Mouse (Mus musculus): Measurements from ENCODE around the gene Prph2. TPM values are rescaled to one million over a fixed set of nuclear protein-coding genes. Genes with fewer than 3 reads are reported as not detected.

Prph2 gene
- polyA plus RNA-seq, 1 experiment from 2014 or later: not detected

DNA sequence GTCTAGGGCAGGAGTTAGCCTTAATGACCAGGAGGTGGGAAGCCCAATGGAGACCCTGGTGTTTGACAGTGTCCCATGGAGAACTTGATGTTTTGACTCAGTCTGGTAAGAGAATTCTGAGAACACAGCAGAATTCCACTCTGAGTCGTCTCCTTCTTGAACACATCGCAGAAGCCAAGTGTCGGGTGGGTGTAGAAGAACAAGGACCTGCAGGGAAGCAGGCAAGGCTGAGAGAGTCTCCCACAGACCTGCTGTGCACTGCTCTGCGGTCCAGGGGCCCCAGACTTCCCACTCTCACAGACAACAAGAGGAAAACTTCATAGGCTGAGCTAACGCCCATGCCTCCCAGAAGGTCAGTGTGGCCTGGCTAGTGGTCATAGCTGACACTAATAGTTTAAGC, 17.5 kb downstream of the Prph2 start:
- H3K4me2 ChIP-seq (ENCODE audit: low read depth, low read length): no peak overlapping the region
- DNase-seq (ENCODE audit: low spot score) (no peak), ATAC-seq (replicated peaks; ENCODE audit: insufficient number of reproducible peaks, low FRiP score, low TSS enrichment, low read depth) (no peak)
- peaks cover 7% of the 10 kb centered on the region for H3K36me3 ChIP-seq (replicated peaks; ENCODE audit: control insufficient read depth, insufficient read depth, low read depth, low read length)
- H3K4me1 ChIP-seq (ENCODE audit: control insufficient read depth, insufficient read depth, low read length): no peaks in the 10 kb centered on the region
- H3K4me3 ChIP-seq (ENCODE audit: low read depth, low read length): no peak overlapping the region
- no peak overlapping the region for H3K27ac ChIP-seq (replicated peaks; ENCODE audit: low read depth, low read length)
- H3K27me3 ChIP-seq (ENCODE audit: control insufficient read depth, insufficient read depth, low read length): no peaks in the 10 kb centered on the region
- H3K9ac ChIP-seq (replicated peaks; ENCODE audit: low read length): no peak overlapping the region
- H3K9me3 ChIP-seq (replicated peaks; ENCODE audit: control insufficient read depth, low read length): no peaks in the 10 kb centered on the region
- 95% methylated on average over 5 of the region's 5 CpGs for WGBS

DNA sequence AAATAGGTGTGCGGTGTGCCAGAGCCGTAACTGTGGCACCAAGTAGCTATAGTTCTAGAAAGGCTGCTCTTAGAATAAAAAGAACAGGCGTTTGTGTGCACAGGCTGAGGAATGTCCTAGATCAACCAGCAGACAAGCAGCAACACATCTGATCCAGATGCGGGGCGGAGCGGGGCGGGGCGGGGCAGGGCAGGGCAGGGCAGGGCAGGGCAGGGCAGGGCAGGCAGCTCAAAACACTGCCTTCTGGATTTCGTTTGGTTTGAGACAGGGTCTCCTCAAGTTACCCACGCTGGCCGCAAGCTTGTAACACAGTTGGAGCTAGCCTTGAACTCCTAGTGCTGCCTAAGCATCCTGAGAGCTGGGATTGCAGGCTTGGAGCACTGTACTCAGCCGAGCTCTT, 19.0 kb downstream of the Prph2 start:
- H3K4me1 ChIP-seq (ENCODE audit: control insufficient read depth, insufficient read depth, low read length): no peaks in the 10 kb centered on the region
- H3K9ac ChIP-seq (replicated peaks; ENCODE audit: low read length): no peak overlapping the region
- H3K4me2 ChIP-seq (ENCODE audit: low read depth, low read length): no peak overlapping the region
- no peaks in the 10 kb centered on the region for H3K27me3 ChIP-seq (ENCODE audit: control insufficient read depth, insufficient read depth, low read length)
- WGBS: 63% methylated on average over 12 of the region's 12 CpGs
- DNase-seq (ENCODE audit: low spot score) (no peak), ATAC-seq (replicated peaks; ENCODE audit: insufficient number of reproducible peaks, low FRiP score, low TSS enrichment, low read depth) (no peak)
- H3K9me3 ChIP-seq (replicated peaks; ENCODE audit: control insufficient read depth, low read length): no peaks in the 10 kb centered on the region
- no peak overlapping the region for H3K4me3 ChIP-seq (ENCODE audit: low read depth, low read length)
- peaks cover 14% of the 10 kb centered on the region for H3K36me3 ChIP-seq (replicated peaks; ENCODE audit: control insufficient read depth, insufficient read depth, low read depth, low read length)
- no peak overlapping the region for H3K27ac ChIP-seq (replicated peaks; ENCODE audit: low read depth, low read length)

DNA sequence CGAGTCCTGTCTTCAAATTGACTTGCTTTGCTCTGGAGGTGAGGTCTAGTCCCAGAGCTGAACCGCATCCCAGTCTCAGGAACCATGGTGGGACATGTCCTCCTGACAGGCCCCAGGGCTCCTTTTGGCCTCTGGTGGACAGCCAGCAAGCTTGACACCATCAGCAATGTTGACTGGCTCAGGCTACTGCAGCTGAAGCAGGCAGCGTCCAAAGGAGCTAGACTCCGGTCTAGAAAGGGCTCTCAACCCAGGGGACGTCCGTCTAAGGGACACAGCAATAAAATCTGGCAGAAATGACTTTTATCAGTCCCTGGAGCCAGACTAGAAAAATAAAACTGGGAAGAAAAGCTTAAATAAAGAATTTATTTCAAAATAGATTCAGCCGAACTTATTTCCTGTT, 19.6 kb downstream of the Prph2 start:
- Histone ChIP-seq H3K4me1 (ENCODE audit: control insufficient read depth, insufficient read depth, low read length) (no peaks in the 10 kb centered on the region), H3K4me2 (ENCODE audit: low read depth, low read length) (no peak overlapping the region), H3K36me3 (replicated peaks; ENCODE audit: control insufficient read depth, insufficient read depth, low read depth, low read length) (peaks cover 16% of the 10 kb centered on the region), H3K4me3 (ENCODE audit: low read depth, low read length) (no peak overlapping the region), H3K9me3 (replicated peaks; ENCODE audit: control insufficient read depth, low read length) (no peaks in the 10 kb centered on the region), H3K27me3 (ENCODE audit: control insufficient read depth, insufficient read depth, low read length) (no peaks in the 10 kb centered on the region), H3K9ac (replicated peaks; ENCODE audit: low read length) (no peak overlapping the region), H3K27ac (replicated peaks; ENCODE audit: low read depth, low read length) (no peak overlapping the region)
- WGBS: 91% methylated on average over 7 of the region's 7 CpGs
- no peak for DNase-seq (ENCODE audit: low spot score)
- ATAC-seq (replicated peaks; ENCODE audit: insufficient number of reproducible peaks, low FRiP score, low TSS enrichment, low read depth): no peak

DNA sequence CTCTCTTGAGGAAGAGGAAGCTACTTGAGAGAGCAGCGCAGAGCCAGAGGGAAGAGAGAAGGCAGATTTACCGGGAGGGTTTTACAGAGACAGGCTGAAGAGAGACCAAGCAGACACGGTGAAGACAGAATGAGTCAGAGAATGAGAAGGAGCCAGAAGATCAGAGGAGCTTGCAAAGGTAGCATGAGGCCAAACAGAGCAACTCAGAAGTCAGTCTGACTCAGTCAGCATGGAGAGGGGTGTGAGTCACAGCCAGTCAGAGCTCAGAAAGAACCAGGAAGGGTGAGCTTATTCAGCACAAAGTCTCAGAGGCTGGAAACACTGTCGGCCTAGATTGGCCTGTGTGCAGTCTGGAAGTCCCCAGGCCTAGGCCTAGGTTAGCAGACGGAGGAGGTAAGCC, 22.7 kb downstream of the Prph2 start:
- H3K27ac ChIP-seq (replicated peaks; ENCODE audit: low read depth, low read length): no peak overlapping the region
- no peak for DNase-seq (ENCODE audit: low spot score)
- no peak for ATAC-seq (replicated peaks; ENCODE audit: insufficient number of reproducible peaks, low FRiP score, low TSS enrichment, low read depth)
- no peak overlapping the region for H3K4me2 ChIP-seq (ENCODE audit: low read depth, low read length)
- H3K9me3 ChIP-seq (replicated peaks; ENCODE audit: control insufficient read depth, low read length): no peaks in the 10 kb centered on the region
- H3K36me3 ChIP-seq (replicated peaks; ENCODE audit: control insufficient read depth, insufficient read depth, low read depth, low read length): peaks cover 19% of the 10 kb centered on the region
- no peak overlapping the region for H3K4me3 ChIP-seq (ENCODE audit: low read depth, low read length)
- no peak overlapping the region for H3K9ac ChIP-seq (replicated peaks; ENCODE audit: low read length)
- WGBS: 91% methylated on average over 5 of the region's 5 CpGs
- no peaks in the 10 kb centered on the region for H3K27me3 ChIP-seq (ENCODE audit: control insufficient read depth, insufficient read depth, low read length)
- no peaks in the 10 kb centered on the region for H3K4me1 ChIP-seq (ENCODE audit: control insufficient read depth, insufficient read depth, low read length)

DNA sequence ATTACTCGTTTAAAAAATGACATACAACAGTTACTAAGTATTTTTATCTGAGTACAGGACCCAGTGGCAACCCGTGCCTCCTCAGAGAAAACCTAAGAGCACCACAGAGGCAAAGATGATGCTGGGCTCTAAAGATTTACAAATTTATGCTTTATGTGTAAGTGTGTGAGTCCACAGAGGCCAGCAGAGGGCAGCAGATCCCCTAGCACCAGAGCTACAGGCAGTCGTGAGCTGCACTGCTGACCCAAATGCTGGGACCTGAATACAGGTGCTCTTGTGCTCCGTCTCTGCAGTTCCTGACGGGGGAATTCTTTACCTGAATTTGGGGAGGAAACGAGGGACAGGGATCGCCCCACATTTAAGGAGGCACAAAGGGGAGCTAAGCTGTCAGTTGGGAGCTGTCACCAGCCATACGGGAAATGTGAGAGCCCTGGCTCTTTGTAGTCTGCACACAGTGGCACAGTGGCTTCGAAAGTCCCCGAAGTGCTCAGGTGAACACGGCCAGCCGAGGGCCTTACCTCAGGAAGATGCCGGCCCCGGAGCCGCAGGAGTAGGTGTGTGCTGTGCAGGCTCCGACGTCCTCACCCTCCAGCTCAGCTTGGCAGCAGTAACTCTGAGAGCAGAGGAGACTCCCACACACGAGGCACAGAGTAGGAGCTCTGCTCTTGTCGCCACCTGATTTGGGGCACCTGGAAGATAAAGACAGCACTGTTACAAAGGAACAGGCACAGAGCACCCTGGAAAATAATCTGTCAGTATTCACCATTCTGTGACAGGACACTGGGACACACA, 23.5 kb downstream of the Prph2 start:
- H3K4me1 ChIP-seq (ENCODE audit: control insufficient read depth, insufficient read depth, low read length): no peaks in the 10 kb centered on the region
- DNase-seq (ENCODE audit: low spot score): peak; percentile 72
- H3K4me2 ChIP-seq (ENCODE audit: low read depth, low read length): no peak overlapping the region
- WGBS: 81% methylated on average over 19 of the region's 19 CpGs
- H3K4me3 ChIP-seq (ENCODE audit: low read depth, low read length): no peak overlapping the region
- no peaks in the 10 kb centered on the region for H3K9me3 ChIP-seq (replicated peaks; ENCODE audit: control insufficient read depth, low read length)
- H3K27ac ChIP-seq (replicated peaks; ENCODE audit: low read depth, low read length): no peak overlapping the region
- H3K9ac ChIP-seq (replicated peaks; ENCODE audit: low read length): no peak overlapping the region
- H3K36me3 ChIP-seq (replicated peaks; ENCODE audit: control insufficient read depth, insufficient read depth, low read depth, low read length): peaks cover 20% of the 10 kb centered on the region
- no peaks in the 10 kb centered on the region for H3K27me3 ChIP-seq (ENCODE audit: control insufficient read depth, insufficient read depth, low read length)
- no peak for ATAC-seq (replicated peaks; ENCODE audit: insufficient number of reproducible peaks, low FRiP score, low TSS enrichment, low read depth)

DNA sequence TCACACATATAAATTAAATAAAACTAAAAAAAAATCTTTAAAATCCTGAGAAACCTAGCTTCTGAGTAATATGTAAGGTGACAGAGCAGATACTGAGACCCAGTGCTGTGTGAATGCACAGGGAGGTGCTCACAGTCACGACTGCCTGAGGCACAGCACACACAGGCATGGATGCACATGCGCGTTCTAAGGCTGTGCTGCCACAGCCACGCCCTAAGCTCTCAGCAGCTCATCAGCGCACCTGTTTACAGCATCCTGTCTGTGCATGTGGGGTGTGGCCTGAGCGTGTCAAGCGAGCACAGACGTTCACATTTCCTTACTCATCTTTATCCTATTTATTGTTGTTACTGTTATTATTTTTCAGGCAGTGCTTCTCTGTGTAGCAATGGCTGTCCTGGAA, 30.2 kb downstream of the Prph2 start:
- H3K4me3 ChIP-seq (ENCODE audit: low read depth, low read length): no peak overlapping the region
- ATAC-seq (replicated peaks; ENCODE audit: insufficient number of reproducible peaks, low FRiP score, low TSS enrichment, low read depth): no peak
- no peaks in the 10 kb centered on the region for H3K4me1 ChIP-seq (ENCODE audit: control insufficient read depth, insufficient read depth, low read length)
- 93% methylated on average over 8 of the region's 8 CpGs for WGBS
- H3K27ac ChIP-seq (replicated peaks; ENCODE audit: low read depth, low read length): no peak overlapping the region
- no peaks in the 10 kb centered on the region for H3K27me3 ChIP-seq (ENCODE audit: control insufficient read depth, insufficient read depth, low read length)
- no peak overlapping the region for H3K9ac ChIP-seq (replicated peaks; ENCODE audit: low read length)
- peaks cover 15% of the 10 kb centered on the region for H3K36me3 ChIP-seq (replicated peaks; ENCODE audit: control insufficient read depth, insufficient read depth, low read depth, low read length)
- no peaks in the 10 kb centered on the region for H3K9me3 ChIP-seq (replicated peaks; ENCODE audit: control insufficient read depth, low read length)
- H3K4me2 ChIP-seq (ENCODE audit: low read depth, low read length): no peak overlapping the region
- DNase-seq (ENCODE audit: low spot score): no peak

DNA sequence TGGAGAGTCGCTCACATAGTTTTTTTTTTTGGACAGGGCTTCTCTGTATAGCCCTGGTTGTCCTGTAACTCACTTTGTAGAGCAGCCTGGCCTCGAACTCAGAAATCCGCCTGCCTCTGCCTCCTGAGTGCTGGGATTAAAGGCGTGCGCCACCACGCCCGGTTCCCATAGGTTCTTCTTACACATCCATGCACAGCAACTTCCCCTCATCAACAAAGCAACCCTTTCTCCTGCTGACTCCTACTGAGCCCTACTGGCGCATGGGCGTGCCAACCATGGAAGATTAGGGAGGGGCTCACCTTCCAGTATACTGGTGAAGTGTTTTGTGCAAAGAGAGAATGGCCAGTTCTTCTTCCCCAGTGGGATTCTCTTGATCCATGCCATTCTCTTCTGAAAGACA, 32.2 kb downstream of the Prph2 start:
- H3K27ac ChIP-seq (replicated peaks; ENCODE audit: low read depth, low read length): no peak overlapping the region
- H3K27me3 ChIP-seq (ENCODE audit: control insufficient read depth, insufficient read depth, low read length): no peaks in the 10 kb centered on the region
- no peak overlapping the region for H3K4me3 ChIP-seq (ENCODE audit: low read depth, low read length)
- no peaks in the 10 kb centered on the region for H3K9me3 ChIP-seq (replicated peaks; ENCODE audit: control insufficient read depth, low read length)
- H3K4me2 ChIP-seq (ENCODE audit: low read depth, low read length): no peak overlapping the region
- H3K9ac ChIP-seq (replicated peaks; ENCODE audit: low read length): no peak overlapping the region
- no peak for ATAC-seq (replicated peaks; ENCODE audit: insufficient number of reproducible peaks, low FRiP score, low TSS enrichment, low read depth)
- no peaks in the 10 kb centered on the region for H3K4me1 ChIP-seq (ENCODE audit: control insufficient read depth, insufficient read depth, low read length)
- 92% methylated on average over 9 of the region's 9 CpGs for WGBS
- no peak for DNase-seq (ENCODE audit: low spot score)
- peaks cover 15% of the 10 kb centered on the region for H3K36me3 ChIP-seq (replicated peaks; ENCODE audit: control insufficient read depth, insufficient read depth, low read depth, low read length)

DNA sequence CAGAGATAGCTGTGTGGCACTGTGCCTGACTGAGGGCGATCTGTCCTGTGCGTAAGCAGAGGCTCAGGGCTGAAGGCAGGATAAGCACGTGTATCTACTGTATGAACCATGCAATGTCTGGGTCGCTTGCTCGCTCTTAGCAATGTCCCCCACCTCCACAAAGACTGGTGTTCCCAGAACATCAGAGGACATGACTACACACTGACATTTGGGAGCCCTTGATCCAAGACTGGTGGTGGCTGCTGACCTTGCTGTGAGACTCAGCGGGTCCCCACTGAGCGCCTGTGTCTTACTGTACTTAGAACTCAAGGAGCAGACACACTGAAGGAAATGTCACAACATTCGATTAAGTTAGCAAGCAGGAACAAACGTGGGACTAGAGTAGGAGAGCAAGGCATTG, 36.0 kb downstream of the Prph2 start:
- ATAC-seq (replicated peaks; ENCODE audit: insufficient number of reproducible peaks, low FRiP score, low TSS enrichment, low read depth) (no peak), DNase-seq (ENCODE audit: low spot score) (no peak)
- Histone ChIP-seq H3K27ac (replicated peaks; ENCODE audit: low read depth, low read length) (no peak overlapping the region), H3K4me2 (ENCODE audit: low read depth, low read length) (no peak overlapping the region), H3K27me3 (ENCODE audit: control insufficient read depth, insufficient read depth, low read length) (no peaks in the 10 kb centered on the region), H3K4me3 (ENCODE audit: low read depth, low read length) (no peak overlapping the region), H3K4me1 (ENCODE audit: control insufficient read depth, insufficient read depth, low read length) (no peaks in the 10 kb centered on the region), H3K9ac (replicated peaks; ENCODE audit: low read length) (no peak overlapping the region), H3K36me3 (replicated peaks; ENCODE audit: control insufficient read depth, insufficient read depth, low read depth, low read length) (peaks cover 5% of the 10 kb centered on the region), H3K9me3 (replicated peaks; ENCODE audit: control insufficient read depth, low read length) (no peaks in the 10 kb centered on the region)
- 92% methylated on average over 9 of the region's 9 CpGs for WGBS

Data from embryonic facial prominence, embryonic 11.5 days (tissue).